Mouse (Mus musculus): Measurements from ENCODE around the gene 1700028J19Rik. TPM values are rescaled to one million over a fixed set of nuclear protein-coding genes. Genes with fewer than 3 reads are reported as not detected.

Gene 1700028J19Rik
- polyA plus RNA-seq, 1 experiment from 2014 or later: 0.97 TPM

GRCm38 (mm10) chr7:44274096-44274495 is 27.6 kb upstream of the 1700028J19Rik start:
- Histone ChIP-seq H3K9me3 (ENCODE audit: control insufficient read depth, low read length) (no peaks in the 10 kb centered on the region), H3K4me3 (ENCODE audit: low read length) (no peak overlapping the region), H3K27me3 (ENCODE audit: control insufficient read depth, insufficient read depth, low read depth, low read length) (peaks cover 4% of the 10 kb centered on the region; the same call in 1 of the 2 replicates), H3K9ac (ENCODE audit: low read length) (no peak overlapping the region), H3K27ac (ENCODE audit: low read length) (no peak overlapping the region), H3K36me3 (ENCODE audit: control insufficient read depth, insufficient read depth, low read length) (no peaks in the 10 kb centered on the region), H3K4me1 (replicated peaks; ENCODE audit: control insufficient read depth, insufficient read depth, low read length) (no peaks in the 10 kb centered on the region), H3K4me2 (ENCODE audit: low read depth, low read length) (no peak overlapping the region)
- 25% methylated on average over 11 of the region's 11 CpGs for WGBS
- ATAC-seq (ENCODE audit: low read depth): no peak

- Histone ChIP-seq H3K9me3 (ENCODE audit: control insufficient read depth, low read length) (no peaks in the 10 kb centered on the region), H3K4me3 (ENCODE audit: low read length) (no peak overlapping the region), H3K27me3 (ENCODE audit: control insufficient read depth, insufficient read depth, low read depth, low read length) (peaks cover 4% of the 10 kb centered on the region; the same call in 1 of the 2 replicates), H3K36me3 (ENCODE audit: control insufficient read depth, insufficient read depth, low read length) (no peaks in the 10 kb centered on the region), H3K9ac (ENCODE audit: low read length) (no peak overlapping the region), H3K4me1 (replicated peaks; ENCODE audit: control insufficient read depth, insufficient read depth, low read length) (no peaks in the 10 kb centered on the region), H3K27ac (ENCODE audit: low read length) (no peak overlapping the region), H3K4me2 (ENCODE audit: low read depth, low read length) (no peak overlapping the region)
- 67% methylated on average over 7 of the region's 7 CpGs for whole genome bisulfite sequencing
- ATAC-seq (ENCODE audit: low read depth): no peak
Observed at GRCm38 (mm10) chr7:44273446-44273845, 27.0 kb upstream of the 1700028J19Rik start.

DNA sequence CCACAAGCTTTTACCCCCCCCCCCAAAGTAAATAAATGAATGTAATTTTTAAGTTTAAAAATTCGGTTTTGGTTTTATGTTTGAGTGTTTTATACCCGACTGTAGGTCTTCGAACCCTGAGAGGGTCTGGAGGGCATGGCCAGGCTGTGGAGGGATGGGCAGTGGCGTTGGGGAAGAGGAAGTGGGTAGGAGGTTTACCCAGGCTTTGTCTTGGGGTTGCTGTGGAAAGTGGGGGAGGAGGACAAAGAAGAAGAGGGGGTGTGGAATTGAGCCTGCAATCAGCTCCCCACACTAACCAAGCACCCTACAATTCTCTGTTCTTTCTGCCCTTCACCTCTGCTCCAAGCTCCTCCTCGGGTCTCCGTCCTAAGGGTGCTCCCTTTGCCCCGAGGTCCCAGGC is 26.1 kb upstream of the 1700028J19Rik start:
- no peak overlapping the region for H3K4me2 ChIP-seq (ENCODE audit: low read depth, low read length)
- no peak overlapping the region for H3K9ac ChIP-seq (ENCODE audit: low read length)
- no peak overlapping the region for H3K27ac ChIP-seq (ENCODE audit: low read length)
- H3K36me3 ChIP-seq (ENCODE audit: control insufficient read depth, insufficient read depth, low read length): no peaks in the 10 kb centered on the region
- peaks cover 4% of the 10 kb centered on the region; the same call in 1 of the 2 replicates for H3K27me3 ChIP-seq (ENCODE audit: control insufficient read depth, insufficient read depth, low read depth, low read length)
- H3K4me1 ChIP-seq (replicated peaks; ENCODE audit: control insufficient read depth, insufficient read depth, low read length): no peaks in the 10 kb centered on the region
- H3K4me3 ChIP-seq (ENCODE audit: low read length): no peak overlapping the region
- no peaks in the 10 kb centered on the region for H3K9me3 ChIP-seq (ENCODE audit: control insufficient read depth, low read length)
- no peak for ATAC-seq (ENCODE audit: low read depth)
- WGBS: 88% methylated on average over 6 of the region's 7 CpGs

- H3K36me3 ChIP-seq (ENCODE audit: control insufficient read depth, insufficient read depth, low read length): no peaks in the 10 kb centered on the region
- H3K4me3 ChIP-seq (ENCODE audit: low read length): no peak overlapping the region
- peaks cover 4% of the 10 kb centered on the region; the same call in 1 of the 2 replicates for H3K27me3 ChIP-seq (ENCODE audit: control insufficient read depth, insufficient read depth, low read depth, low read length)
- no peak overlapping the region for H3K27ac ChIP-seq (ENCODE audit: low read length)
- no peaks in the 10 kb centered on the region for H3K9me3 ChIP-seq (ENCODE audit: control insufficient read depth, low read length)
- H3K4me1 ChIP-seq (replicated peaks; ENCODE audit: control insufficient read depth, insufficient read depth, low read length): no peaks in the 10 kb centered on the region
- H3K9ac ChIP-seq (ENCODE audit: low read length): no peak overlapping the region
- no peak for ATAC-seq (ENCODE audit: low read depth)
- no peak overlapping the region for H3K4me2 ChIP-seq (ENCODE audit: low read depth, low read length)
- 61% methylated on average over 2 of the region's 2 CpGs for WGBS
Observed at GRCm38 (mm10) chr7:44271309-44271708, 24.8 kb upstream of the 1700028J19Rik start.

DNA sequence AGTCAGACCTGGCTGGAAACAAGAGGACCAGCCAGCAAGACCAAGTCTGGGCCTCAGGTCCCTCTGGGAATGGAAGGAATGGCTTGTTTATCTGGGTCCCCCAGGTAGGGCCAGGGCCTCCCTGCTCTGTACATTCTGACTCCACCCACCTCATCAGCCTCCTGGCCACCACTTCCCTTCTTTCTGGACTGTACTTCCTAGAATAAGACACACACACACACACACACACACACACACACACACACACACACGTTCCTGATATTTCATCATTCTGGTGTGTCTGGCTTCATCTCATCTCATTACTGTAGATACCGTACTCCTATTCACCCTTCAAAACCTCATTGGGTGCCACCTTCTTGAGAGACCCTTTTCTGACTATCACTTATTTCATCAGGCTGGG is 22.9 kb upstream of the 1700028J19Rik start:
- H3K4me1 ChIP-seq (replicated peaks; ENCODE audit: control insufficient read depth, insufficient read depth, low read length): no peaks in the 10 kb centered on the region
- no peak overlapping the region for H3K4me3 ChIP-seq (ENCODE audit: low read length)
- no peak overlapping the region for H3K27ac ChIP-seq (ENCODE audit: low read length)
- no peak overlapping the region for H3K9ac ChIP-seq (ENCODE audit: low read length)
- no peak overlapping the region for H3K4me2 ChIP-seq (ENCODE audit: low read depth, low read length)
- H3K9me3 ChIP-seq (ENCODE audit: control insufficient read depth, low read length): no peaks in the 10 kb centered on the region
- H3K36me3 ChIP-seq (ENCODE audit: control insufficient read depth, insufficient read depth, low read length): no peaks in the 10 kb centered on the region
- no peak for ATAC-seq (ENCODE audit: low read depth)
- H3K27me3 ChIP-seq (ENCODE audit: control insufficient read depth, insufficient read depth, low read depth, low read length): 0 out of 2 replicates have a peak, but pooled peaks cover 2% of the 10 kb centered on the region
- WGBS: 88% methylated on average over 2 of the region's 2 CpGs

DNA sequence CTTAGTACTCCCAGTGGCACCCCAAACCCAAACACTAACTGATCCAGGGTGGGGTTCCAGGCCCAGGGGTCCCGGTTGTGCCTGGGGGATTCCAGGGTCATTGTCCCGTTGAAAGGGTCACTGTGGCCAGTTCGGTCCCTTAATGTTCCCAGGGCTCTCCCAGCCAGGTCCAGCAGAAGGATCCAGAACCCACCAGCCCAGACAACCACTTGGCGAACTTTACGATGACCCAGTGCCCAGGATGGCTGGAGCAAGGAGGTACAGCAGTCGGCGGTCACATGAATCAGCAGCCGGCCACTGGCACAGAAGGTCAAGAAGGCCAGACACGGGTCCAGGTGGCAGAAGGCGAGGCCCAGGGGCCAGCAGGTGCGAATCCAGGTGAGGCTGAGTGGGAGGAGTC is 21.6 kb upstream of the 1700028J19Rik start:
- no peak overlapping the region for H3K9ac ChIP-seq (ENCODE audit: low read length)

GRCm38 (mm10) chr7:44262791-44263643 is 16.5 kb upstream of the 1700028J19Rik start:
- no peaks in the 10 kb centered on the region; the same call in 1 of the 2 replicates for H3K27me3 ChIP-seq (ENCODE audit: control insufficient read depth, insufficient read depth, low read depth, low read length)
- no peak overlapping the region for H3K27ac ChIP-seq (ENCODE audit: low read length)
- no peaks in the 10 kb centered on the region for H3K9me3 ChIP-seq (ENCODE audit: control insufficient read depth, low read length)
- no peak overlapping the region for H3K9ac ChIP-seq (ENCODE audit: low read length)
- no peaks in the 10 kb centered on the region for H3K4me1 ChIP-seq (replicated peaks; ENCODE audit: control insufficient read depth, insufficient read depth, low read length)
- 0 out of 2 replicates have a peak overlapping the region, but pooled peaks have one; percentile 2 for H3K4me3 ChIP-seq (ENCODE audit: low read length)
- peak overlapping the region; percentile 37 for H3K4me2 ChIP-seq (ENCODE audit: low read depth, low read length)
- peak; percentile 92 for ATAC-seq (ENCODE audit: low read depth)
- H3K36me3 ChIP-seq (ENCODE audit: control insufficient read depth, insufficient read depth, low read length): no peaks in the 10 kb centered on the region
- 2% methylated on average over 34 of the region's 34 CpGs for WGBS

More for the DNA sequence above, 21.6 kb upstream of the 1700028J19Rik start:
- Histone ChIP-seq H3K4me1 (replicated peaks; ENCODE audit: control insufficient read depth, insufficient read depth, low read length) (no peaks in the 10 kb centered on the region), H3K36me3 (ENCODE audit: control insufficient read depth, insufficient read depth, low read length) (no peaks in the 10 kb centered on the region), H3K4me2 (ENCODE audit: low read depth, low read length) (no peak overlapping the region), H3K27ac (ENCODE audit: low read length) (no peak overlapping the region), H3K27me3 (ENCODE audit: control insufficient read depth, insufficient read depth, low read depth, low read length) (no peaks in the 10 kb centered on the region), H3K9me3 (ENCODE audit: control insufficient read depth, low read length) (no peaks in the 10 kb centered on the region), H3K4me3 (ENCODE audit: low read length) (no peak overlapping the region)
- 74% methylated on average over 11 of the region's 11 CpGs for WGBS
- ATAC-seq (ENCODE audit: low read depth): no peak

- Histone ChIP-seq H3K9me3 (ENCODE audit: control insufficient read depth, low read length) (no peaks in the 10 kb centered on the region), H3K36me3 (ENCODE audit: control insufficient read depth, insufficient read depth, low read length) (no peaks in the 10 kb centered on the region), H3K27me3 (ENCODE audit: control insufficient read depth, insufficient read depth, low read depth, low read length) (no peaks in the 10 kb centered on the region; the same call in 1 of the 2 replicates), H3K4me2 (ENCODE audit: low read depth, low read length) (no peak within 1 kb of the TSS), H3K4me1 (replicated peaks; ENCODE audit: control insufficient read depth, insufficient read depth, low read length) (no peaks in the 10 kb centered on the region), H3K27ac (ENCODE audit: low read length) (no peak within 1 kb of the TSS), H3K9ac (ENCODE audit: low read length) (no peak within 1 kb of the TSS), H3K4me3 (ENCODE audit: low read length) (no peak within 1 kb of the TSS)
- WGBS: 36% methylated on average over 5 of the region's 5 CpGs
- no peak for ATAC-seq (ENCODE audit: low read depth)
Observed at GRCm38 (mm10) chr7:44261147-44261546, 14.7 kb upstream of the 1700028J19Rik start, which contains the start of gene Gm15517. TSS of gene Gm15517 (plus strand) at chr7:44261447.

DNA sequence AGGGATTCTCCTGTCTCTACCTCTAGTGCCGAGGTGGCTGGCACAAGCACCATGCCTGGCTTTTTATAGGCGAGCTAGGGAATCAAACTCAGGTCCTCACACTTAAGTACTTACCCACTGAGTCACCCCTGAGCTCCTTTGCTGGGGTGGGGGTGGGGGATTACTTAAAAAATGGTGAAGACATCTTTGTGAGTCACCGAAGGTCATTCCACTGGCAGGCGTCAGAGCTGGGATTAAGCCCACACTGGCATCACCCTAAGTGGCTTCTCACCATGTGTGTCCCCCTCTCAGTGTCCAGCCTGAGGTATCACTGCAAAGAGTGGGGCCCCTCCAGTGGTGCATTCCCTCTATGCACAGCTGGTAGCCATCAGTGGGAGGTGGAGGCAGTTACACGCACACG is 13.9 kb upstream of the 1700028J19Rik start:
- no peak overlapping the region for H3K27ac ChIP-seq (ENCODE audit: low read length)
- no peak overlapping the region for H3K9ac ChIP-seq (ENCODE audit: low read length)
- H3K27me3 ChIP-seq (ENCODE audit: control insufficient read depth, insufficient read depth, low read depth, low read length): no peaks in the 10 kb centered on the region; the same call in 1 of the 2 replicates
- 74% methylated on average over 6 of the region's 6 CpGs for WGBS
- no peak overlapping the region for H3K4me3 ChIP-seq (ENCODE audit: low read length)
- no peaks in the 10 kb centered on the region for H3K4me1 ChIP-seq (replicated peaks; ENCODE audit: control insufficient read depth, insufficient read depth, low read length)
- no peak overlapping the region for H3K4me2 ChIP-seq (ENCODE audit: low read depth, low read length)
- no peaks in the 10 kb centered on the region for H3K9me3 ChIP-seq (ENCODE audit: control insufficient read depth, low read length)
- ATAC-seq (ENCODE audit: low read depth): no peak
- H3K36me3 ChIP-seq (ENCODE audit: control insufficient read depth, insufficient read depth, low read length): no peaks in the 10 kb centered on the region

Data from lung, embryonic 16.5 days (tissue).